Mouse (Mus musculus) cerebellum, adult 2 months (tissue): Measurements from ENCODE around the gene Pon3. TPM values are rescaled to one million over a fixed set of nuclear protein-coding genes. Genes with fewer than 3 reads are reported as not detected.

ENCODE experiments used
- DNase-seq, 2 experiments: peaks; one replicate each; pipeline ENCODE4 v3.0.0; 2021
- H3K27ac ChIP-seq: fragments of 200-500 bp; 2 replicates; pipeline ENCODE4 v1.5.1; 2012; ENCODE audit warnings: low read length, control low read depth, inconsistent platforms; ENCODE audit not compliant: insufficient read depth
- H3K27me3 ChIP-seq: fragments of 200-500 bp; 2 replicates; pipeline ENCODE4 v1.6.1; 2012; ENCODE audit warnings: inconsistent platforms, mild to moderate bottlenecking, low read length, moderate library complexity; ENCODE audit not compliant: control insufficient read depth, insufficient read depth
- H3K4me1 ChIP-seq: fragments of 200-500 bp; 2 replicates; pipeline ENCODE4 v1.6.1; 2011; ENCODE audit warnings: low read length; ENCODE audit not compliant: control insufficient read depth, insufficient read depth
- H3K4me3 ChIP-seq: fragments of 200-500 bp; replicated peaks from 2 replicates; pipeline ENCODE3; 2011; ENCODE audit warnings: mild to moderate bottlenecking, low read depth, low read length, control low read depth; ENCODE audit not compliant: insufficient read depth
- CTCF ChIP-seq: fragments of 200-500 bp; IDR thresholded peaks from 2 replicates; pipeline ENCODE4 v1.5.1; 2011; ENCODE audit warnings: low read depth, mild to moderate bottlenecking, control low read depth, low read length, moderate library complexity, borderline replicate concordance; ENCODE audit not compliant: insufficient read depth
- POLR2A ChIP-seq: fragments of 200-500 bp; IDR thresholded peaks from 2 replicates; pipeline ENCODE4 v1.6.1; 2011; ENCODE audit warnings: low read length, control low read depth, borderline replicate concordance; ENCODE audit not compliant: insufficient read depth
- WGBS: fragments of 180-500 bp; shearing (Covaris S2); methylation state at CpG from one replicate; pipeline ENCODE4 v1.1.7; 2018; 5-methylcytosine and 5-hydroxymethylcytosine counted together
- polyA plus RNA-seq: library from polyadenylated mRNA; depleted of rRNA; stranded (reverse); fragments of >200 nt; gene quantifications from 2 replicates; pipeline ENCODE4 v1.2.3, GENCODE M21; 2012

Pon3 gene
- polyA plus RNA-seq, 1 experiment, result 1.7 TPM

DNA sequence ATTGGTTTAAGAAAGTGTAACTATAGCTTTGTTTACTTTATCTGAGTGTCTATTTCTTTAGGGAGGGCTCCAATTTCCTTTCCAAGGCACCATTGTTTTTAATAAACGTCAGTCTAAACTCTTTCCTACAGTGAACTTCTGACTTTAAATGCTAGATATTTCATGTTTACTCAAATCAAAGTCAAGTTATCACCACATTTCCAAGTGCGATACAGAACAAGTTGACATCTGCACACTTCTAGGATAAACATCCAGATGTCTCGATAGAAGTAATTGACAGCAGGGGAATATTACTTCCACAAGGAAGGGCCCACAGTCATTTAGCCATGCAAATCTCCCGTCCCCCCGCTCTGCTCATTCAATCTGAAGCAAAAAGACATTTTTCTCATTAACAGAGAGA is 21.9 kb upstream of the Pon3 start:
- TF ChIP-seq POLR2A, result no peak
- no peak for TF ChIP-seq CTCF
- no peak for DNase-seq
- Histone ChIP-seq H3K27me3 (no peaks in the 10 kb centered on the region), H3K27ac (no peak overlapping the region), H3K4me1 (no peaks in the 10 kb centered on the region), H3K4me3 (no peak overlapping the region)
- WGBS, result 51% methylated on average over 5 of the region's 5 CpGs

DNA sequence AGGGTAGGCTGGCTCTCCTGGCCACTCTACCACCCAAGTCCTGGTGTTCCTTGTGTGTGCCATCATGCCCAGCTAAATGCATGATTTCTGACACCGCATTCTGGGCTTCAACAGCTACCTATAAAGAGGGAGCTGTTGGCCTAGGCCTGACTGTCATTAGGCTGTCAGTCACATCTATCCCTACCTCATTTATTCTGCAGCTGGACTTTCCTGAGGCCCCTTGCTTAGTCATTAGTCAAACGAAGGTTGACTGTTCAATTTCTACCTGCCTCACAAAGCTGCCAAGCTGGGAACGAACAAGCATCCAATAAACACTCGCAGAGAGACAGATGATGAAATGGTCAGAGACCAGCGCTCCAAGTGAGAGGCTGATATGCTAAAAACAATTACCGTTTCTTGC is 13.6 kb upstream of the Pon3 start:
- H3K4me1 ChIP-seq, result no peaks in the 10 kb centered on the region
- TF ChIP-seq POLR2A (no peak), CTCF (no peak)
- no peaks in the 10 kb centered on the region for H3K27me3 ChIP-seq
- 73% methylated on average over 6 of the region's 6 CpGs for WGBS
- H3K4me3 ChIP-seq, result no peak overlapping the region
- no peak overlapping the region for H3K27ac ChIP-seq
- no peak for DNase-seq

DNA sequence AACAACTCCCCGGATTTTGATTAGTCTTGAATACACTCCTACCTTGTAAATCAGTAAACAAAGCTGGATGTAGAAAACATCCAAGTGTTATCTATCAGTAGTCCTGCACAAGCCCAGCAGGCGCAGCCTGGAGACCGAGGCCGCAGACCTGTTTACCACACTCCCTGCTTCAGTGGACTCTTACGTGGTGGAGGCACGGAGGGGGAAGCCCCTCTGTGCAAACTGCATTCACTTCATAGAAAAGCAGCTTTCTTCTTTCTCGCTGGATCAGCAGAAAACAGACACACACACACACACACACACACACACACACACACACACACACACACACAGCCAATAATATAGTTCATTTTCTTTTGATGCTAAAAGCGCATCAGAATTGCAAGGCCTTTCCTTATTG is 8.7 kb upstream of the Pon3 start:
- TF ChIP-seq POLR2A (no peak), CTCF (no peak)
- 77% methylated on average over 8 of the region's 8 CpGs for WGBS
- Histone ChIP-seq H3K4me1 (no peaks in the 10 kb centered on the region), H3K27ac (no peak overlapping the region), H3K4me3 (no peak overlapping the region), H3K27me3 (no peaks in the 10 kb centered on the region)
- no peak for DNase-seq

DNA sequence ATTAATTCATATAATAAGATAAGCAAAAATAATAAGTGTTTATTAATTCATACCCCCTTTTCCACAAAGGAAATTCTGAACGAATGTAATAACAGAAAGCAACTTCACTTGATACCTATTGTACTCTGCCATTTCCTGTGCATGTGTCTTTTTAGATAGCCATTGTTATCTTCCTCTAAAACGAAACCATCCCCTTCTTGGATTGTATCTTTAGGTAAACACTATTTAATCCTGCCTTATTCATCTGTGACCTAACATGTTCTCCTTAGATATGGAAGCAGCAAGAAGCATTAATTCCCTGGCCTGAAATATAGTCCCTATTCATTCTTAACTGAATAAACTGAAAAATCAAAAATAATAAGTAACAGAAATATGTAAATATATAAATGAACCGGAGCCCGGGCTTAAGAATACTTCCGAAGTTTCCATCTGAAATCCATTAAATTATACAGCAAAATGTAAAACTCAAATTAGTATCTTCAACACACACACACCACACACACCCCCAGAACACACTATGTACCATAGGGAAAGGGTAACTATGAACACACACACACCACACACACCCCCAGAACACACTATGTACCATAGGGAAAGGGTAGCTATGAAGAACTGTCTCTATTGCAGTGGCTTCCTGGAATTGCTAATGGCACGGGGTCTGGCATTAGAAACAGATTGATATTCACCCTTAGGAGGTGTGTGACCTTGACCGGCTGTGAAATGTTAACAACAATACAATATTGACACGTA is 7.3 kb upstream of the Pon3 start:
- no peak for DNase-seq
- Histone ChIP-seq H3K27me3 (no peaks in the 10 kb centered on the region), H3K4me3 (no peak overlapping the region), H3K27ac (no peak overlapping the region), H3K4me1 (no peaks in the 10 kb centered on the region)
- TF ChIP-seq POLR2A (no peak), CTCF (no peak)
- whole genome bisulfite sequencing, result 92% methylated on average over 8 of the region's 8 CpGs

DNA sequence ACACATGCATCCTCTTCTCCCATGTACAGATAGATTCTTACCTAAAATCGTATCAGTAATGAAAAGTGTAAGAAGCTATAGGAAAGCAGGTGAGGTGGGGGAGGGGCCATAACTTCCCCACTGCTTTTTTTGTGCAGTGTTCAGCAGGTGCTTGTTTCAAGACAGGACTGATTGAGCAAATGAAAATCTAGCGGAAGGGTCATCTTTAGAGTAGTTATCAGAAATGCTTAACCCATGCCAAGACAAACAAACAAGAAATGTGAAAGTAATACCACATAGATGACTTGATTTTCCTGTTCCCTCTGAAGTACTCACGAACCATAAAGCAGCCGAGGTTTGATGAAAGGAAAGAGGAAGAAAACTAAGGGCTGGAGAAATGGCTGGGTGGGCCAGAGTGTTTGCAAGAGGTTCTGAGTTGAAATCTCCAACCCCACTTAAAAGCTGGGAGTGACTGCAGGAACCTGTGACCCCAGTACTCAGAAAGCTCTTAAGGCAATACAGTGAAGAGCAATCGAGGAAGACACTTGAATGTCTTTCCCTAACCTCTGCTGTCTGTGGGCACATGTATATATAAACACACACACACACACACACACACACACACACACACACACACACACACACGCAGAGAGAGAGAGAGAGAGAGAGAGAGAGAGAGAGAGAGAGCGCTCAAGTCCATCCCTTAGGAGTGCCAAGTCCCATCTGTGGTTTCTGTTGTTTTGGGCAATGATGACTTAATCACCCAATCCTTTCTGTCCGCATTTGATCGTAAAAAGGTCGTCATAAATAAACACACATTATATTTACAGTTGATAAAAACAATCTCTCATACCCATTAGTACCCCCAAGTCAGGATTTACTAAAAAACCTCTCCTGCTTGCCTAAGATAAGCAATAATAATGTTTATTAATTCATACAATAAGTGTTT is 6.5 kb upstream of the Pon3 start:
- TF ChIP-seq CTCF (no peak), POLR2A (no peak)
- Histone ChIP-seq H3K27me3 (no peaks in the 10 kb centered on the region), H3K4me3 (no peak overlapping the region), H3K4me1 (no peaks in the 10 kb centered on the region), H3K27ac (no peak overlapping the region)
- no peak for DNase-seq
- WGBS, result 61% methylated on average over 10 of the region's 10 CpGs

DNA sequence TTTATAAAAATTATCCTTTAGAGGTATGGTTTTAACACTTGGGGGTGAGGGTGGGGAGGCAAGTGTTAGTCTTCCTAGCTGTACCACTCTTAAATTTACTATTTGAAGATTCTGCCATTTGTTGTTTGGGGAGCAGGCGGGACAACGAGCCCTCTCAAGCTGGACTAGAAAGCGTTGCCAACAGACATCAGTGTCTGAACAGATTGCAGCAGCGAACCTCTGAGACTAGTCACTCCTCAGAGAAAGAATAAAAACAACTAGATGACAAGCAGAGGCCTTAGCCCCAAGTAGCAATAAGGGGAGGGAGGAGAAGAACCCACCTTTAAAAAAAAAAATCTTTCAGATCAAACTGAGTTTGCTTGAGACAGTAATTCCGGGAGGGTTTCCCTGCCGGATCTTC is 795 bp downstream of the Pon3 start:
- Histone ChIP-seq H3K27ac (no peak overlapping the region), H3K27me3 (no peaks in the 10 kb centered on the region; the same call in 1 of the 2 replicates), H3K4me3 (no peak overlapping the region), H3K4me1 (0 out of 2 replicates have a peak, but pooled peaks cover 3% of the 10 kb centered on the region)
- 12% methylated on average over 6 of the region's 6 CpGs for WGBS
- TF ChIP-seq POLR2A (no peak), CTCF (no peak)
- DNase-seq, result no peak

DNA sequence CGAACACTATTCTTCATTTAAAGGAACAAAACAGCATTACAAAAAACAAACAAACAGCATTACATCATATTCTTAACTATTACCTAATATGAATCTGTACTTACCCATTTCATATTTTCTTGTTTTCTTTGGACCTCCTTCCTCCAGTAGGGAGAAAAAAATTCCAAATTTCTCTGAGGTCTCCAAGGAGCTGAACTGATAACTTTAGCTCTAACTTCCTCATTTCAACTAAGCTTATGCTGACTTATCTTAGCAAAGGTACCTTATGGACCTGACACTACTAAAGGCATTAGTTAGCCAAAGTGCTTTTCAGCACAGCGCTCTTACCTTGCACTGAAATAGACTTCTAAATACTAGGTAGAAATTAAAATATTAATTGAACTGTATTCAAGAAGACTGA is 1.2 kb downstream of the Pon3 start:
- Histone ChIP-seq H3K27me3 (no peaks in the 10 kb centered on the region; the same call in 1 of the 2 replicates), H3K27ac (no peak overlapping the region), H3K4me3 (no peak overlapping the region), H3K4me1 (0 out of 2 replicates have a peak, but pooled peaks cover 3% of the 10 kb centered on the region)
- 94% methylated on average over 2 of the region's 2 CpGs for whole genome bisulfite sequencing
- TF ChIP-seq CTCF (no peak), POLR2A (no peak)
- no peak for DNase-seq

DNA sequence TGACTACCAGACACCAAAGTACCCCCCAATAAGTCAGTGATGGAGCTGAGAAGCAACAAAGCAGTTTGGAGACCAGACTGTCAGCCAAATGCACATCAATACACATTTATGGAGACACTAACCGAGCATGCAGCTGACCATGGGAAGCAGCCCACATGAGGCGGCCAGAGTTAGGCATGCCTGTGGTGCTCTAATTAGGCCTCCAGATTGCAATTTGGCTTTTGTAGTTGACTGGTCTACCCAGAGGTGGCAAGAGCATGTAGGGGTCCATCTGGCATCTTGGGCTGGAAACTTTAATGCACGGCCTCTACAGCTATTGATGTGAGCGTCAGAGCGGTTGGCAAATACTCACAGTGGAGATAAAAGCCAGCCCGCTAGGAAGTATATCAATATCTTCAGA is 10.2 kb downstream of the Pon3 start:
- H3K4me3 ChIP-seq, result no peak overlapping the region
- no peak overlapping the region for H3K27ac ChIP-seq
- no peaks in the 10 kb centered on the region for H3K4me1 ChIP-seq
- no peaks in the 10 kb centered on the region for H3K27me3 ChIP-seq
- TF ChIP-seq CTCF (no peak), POLR2A (no peak)
- DNase-seq, result no peak
- 18% methylated on average over 6 of the region's 6 CpGs for WGBS
